Mouse (Mus musculus) T-helper 2 cell (primary cell): ENCODE data around the gene Slc2a1.

Source experiments
- in situ Hi-C: fragments of 300-600 bp; cut with MboI, MseI; formaldehyde crosslinking; loops from one replicate; pipeline ENCODE4 v1.15.1; 2025; ENCODE audit warnings: high pct_unique_total_duplicates

The Slc2a1 gene

GRCm38 (mm10) chr4:119172919-119173650 lies 64.6 kb downstream of the Slc2a1 start:
- in situ Hi-C loops: loop anchor here (5.0 kb wide), 1 partner anchor 166 kb away; no protein-coding TSS in a partner anchor

GRCm38 (mm10) chr4:119173851-119174453 lies 65.4 kb downstream of the Slc2a1 start, which contains the start of gene Zfp691:
Gene Zfp691 (minus strand): TSS chr4:119174195.
- in situ Hi-C loops: loop anchor here (5.0 kb wide), 1 partner anchor 167 kb away; no protein-coding TSS in a partner anchor

GRCm38 (mm10) chr4:119177702-119178101 lies 69.2 kb downstream of the Slc2a1 start:
- in situ Hi-C loops: loop anchor here (5.0 kb wide), 1 partner anchor 45 kb away; no protein-coding TSS in a partner anchor

- in situ Hi-C loops: loop anchor here (5.0 kb wide), 1 partner anchor 44 kb away; no protein-coding TSS in a partner anchor
These were observed 69.8 kb downstream of the Slc2a1 start for GRCm38 (mm10) chr4:119178331-119178730.

- in situ Hi-C loops: no loop called here
These were observed 71.7 kb downstream of the Slc2a1 start for GRCm38 (mm10) chr4:119180133-119180707.

- in situ Hi-C loops: no loop called here
These were observed 72.9 kb downstream of the Slc2a1 start for GRCm38 (mm10) chr4:119181456-119181855.

- in situ Hi-C loops: no loop called here
These were observed 75.0 kb downstream of the Slc2a1 start for GRCm38 (mm10) chr4:119183525-119183924.

GRCm38 (mm10) chr4:119185771-119186170 lies 77.3 kb downstream of the Slc2a1 start:
- in situ Hi-C loops: no loop called here
